Mouse (Mus musculus): ENCODE measurements around the gene Vav3. TPM values are rescaled to one million over a fixed set of nuclear protein-coding genes. Genes with fewer than 3 reads are reported as not detected.

The Vav3 gene
- total RNA-seq, 2 experiments from 2014 or later: 5.5 to 6.6 TPM

GRCm38 (mm10) chr3:109561776-109562175, 221.3 kb downstream of the Vav3 start:
- ATAC-seq (replicated peaks; ENCODE audit: low FRiP score, low TSS enrichment, poor library complexity, severe bottlenecking): no peak

DNA sequence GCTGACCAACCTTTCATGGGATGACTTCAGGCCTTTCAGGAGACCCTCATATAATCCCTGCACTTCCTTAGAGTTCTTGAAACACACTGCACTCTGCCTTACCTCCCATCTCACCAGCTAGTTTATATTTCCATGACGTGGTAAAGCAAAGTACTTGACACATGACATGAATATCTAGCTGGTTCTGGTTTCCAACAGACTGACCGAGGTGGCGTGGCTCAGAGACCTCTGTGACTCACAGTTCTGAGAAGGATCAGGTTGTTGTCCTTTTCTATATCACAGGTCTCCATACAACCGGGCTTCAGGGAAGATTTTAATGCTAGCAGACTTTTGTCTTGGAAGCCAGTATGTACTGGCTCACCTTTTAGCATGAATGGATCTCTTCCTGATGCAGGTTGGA, 221.8 kb downstream of the Vav3 start:
- ATAC-seq (replicated peaks; ENCODE audit: low FRiP score, low TSS enrichment, poor library complexity, severe bottlenecking): no peak

- ATAC-seq (replicated peaks; ENCODE audit: low FRiP score, low TSS enrichment, poor library complexity, severe bottlenecking): no peak
Measured at GRCm38 (mm10) chr3:109564443-109564842, 224.0 kb downstream of the Vav3 start.

DNA sequence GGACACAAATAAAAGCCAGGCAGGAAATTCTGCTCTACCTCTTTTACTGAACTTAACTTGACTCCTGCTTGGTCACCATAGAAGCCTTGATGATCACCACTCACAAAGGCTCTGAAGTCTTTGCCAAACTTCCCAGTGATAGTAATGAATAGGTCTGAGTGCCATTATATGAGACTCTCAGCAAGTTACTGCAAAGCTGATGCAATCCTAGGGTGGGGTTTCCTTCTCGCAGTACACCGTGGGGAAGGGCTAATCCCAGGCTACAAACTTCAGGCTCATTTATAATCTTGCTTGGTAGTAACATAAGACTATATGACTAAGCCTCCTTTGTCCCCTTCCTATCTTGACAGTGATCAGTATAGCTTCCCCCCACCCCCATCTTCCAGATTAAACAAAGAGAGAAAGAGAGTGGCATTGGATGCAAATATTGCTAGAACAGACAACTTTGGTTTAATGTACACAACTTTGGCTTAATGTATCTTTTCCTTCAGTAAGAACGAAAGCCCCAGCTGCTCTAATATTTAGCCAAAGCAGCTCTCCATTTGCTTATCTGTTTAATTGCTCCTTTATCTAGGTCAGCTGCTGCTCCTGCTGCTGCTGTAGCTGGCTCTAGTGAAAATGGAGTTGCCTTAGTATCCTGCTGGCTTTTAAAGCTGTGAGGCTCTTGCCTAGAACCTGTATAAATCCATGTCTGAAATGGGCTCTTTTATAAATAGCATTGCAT, 228.3 kb downstream of the Vav3 start:
- ATAC-seq (replicated peaks; ENCODE audit: low FRiP score, low TSS enrichment, poor library complexity, severe bottlenecking): no peak

GRCm38 (mm10) chr3:109571483-109571882, 231.0 kb downstream of the Vav3 start:
- ATAC-seq (replicated peaks; ENCODE audit: low FRiP score, low TSS enrichment, poor library complexity, severe bottlenecking): no peak

DNA sequence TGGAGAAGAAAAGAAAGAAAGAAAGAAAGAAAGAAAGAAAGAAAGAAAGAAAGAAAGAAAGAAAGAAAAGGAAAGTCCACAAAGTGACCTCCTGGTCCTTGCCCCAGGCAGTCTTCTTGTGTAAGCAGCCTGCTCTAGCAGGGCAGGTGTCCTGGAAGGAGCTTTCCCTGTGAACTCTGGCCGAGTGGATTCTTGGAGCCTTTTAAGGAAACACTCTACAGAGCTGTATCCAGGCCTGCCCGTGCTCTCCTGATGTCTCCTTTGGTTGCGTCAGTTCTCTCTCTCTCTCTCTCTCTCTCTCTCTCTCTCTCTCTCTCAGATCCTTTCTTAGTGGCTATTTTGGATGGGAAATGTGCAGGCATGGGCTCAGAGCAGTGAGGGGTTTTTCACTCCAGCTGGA, 232.4 kb downstream of the Vav3 start:
- ATAC-seq (replicated peaks; ENCODE audit: low FRiP score, low TSS enrichment, poor library complexity, severe bottlenecking): no peak

DNA sequence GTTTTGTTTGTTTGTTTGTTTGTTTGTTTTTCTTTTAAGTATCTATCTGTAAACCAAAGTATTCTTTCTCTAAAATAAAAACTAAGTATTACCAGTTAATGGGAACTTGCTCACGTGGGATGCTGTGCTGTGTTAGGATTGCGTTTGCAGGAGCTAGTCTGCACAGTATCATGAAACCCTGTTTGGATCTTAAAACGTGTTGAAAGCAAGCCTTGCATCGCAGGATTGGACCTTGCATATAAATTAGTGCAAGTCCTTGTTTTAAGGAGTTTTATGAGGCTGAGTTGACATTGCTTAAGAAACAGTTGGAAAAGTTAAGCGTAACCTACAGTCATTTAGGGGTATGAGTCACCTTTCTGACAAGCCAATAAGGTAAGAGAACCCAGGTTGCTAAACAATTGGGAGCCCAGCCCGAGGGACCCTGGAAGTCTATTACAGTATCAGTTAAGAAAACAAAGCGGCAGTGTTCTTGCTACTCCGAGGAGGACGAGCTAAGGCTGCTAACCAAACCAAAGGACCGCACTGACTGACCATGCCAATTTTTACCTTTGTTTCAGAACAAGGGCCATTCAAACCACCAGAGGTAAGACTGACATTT, 233.2 kb downstream of the Vav3 start:
- ATAC-seq (replicated peaks; ENCODE audit: low FRiP score, low TSS enrichment, poor library complexity, severe bottlenecking): no peak

GRCm38 (mm10) chr3:109574161-109574560, 233.7 kb downstream of the Vav3 start:
- ATAC-seq (replicated peaks; ENCODE audit: low FRiP score, low TSS enrichment, poor library complexity, severe bottlenecking): no peak

DNA sequence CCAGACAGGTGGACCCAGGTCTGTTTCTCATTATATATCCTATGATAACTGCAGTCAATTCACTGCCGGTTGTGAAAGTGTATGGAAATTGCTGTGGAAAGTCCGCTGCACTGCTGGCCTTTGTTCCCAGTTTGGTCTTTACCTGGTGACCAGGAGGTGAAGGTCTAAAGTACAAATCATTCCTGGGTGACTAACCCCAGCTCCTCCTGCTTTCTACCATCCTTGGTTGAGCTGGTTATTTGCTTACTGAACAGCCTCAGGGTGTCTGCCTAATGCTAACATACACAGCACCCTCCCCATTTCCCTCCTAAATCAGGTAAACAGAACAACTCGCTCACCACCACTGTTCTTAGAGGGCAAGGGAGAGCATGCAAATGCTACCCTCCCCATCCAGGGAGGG, 237.9 kb downstream of the Vav3 start:
- ATAC-seq (replicated peaks; ENCODE audit: low FRiP score, low TSS enrichment, poor library complexity, severe bottlenecking): no peak

- ATAC-seq (replicated peaks; ENCODE audit: low FRiP score, low TSS enrichment, poor library complexity, severe bottlenecking): no peak
Measured at GRCm38 (mm10) chr3:109578983-109579382, 238.5 kb downstream of the Vav3 start.

- ATAC-seq (replicated peaks; ENCODE audit: low FRiP score, low TSS enrichment, poor library complexity, severe bottlenecking): no peak
Measured at GRCm38 (mm10) chr3:109585946-109586345, 245.5 kb downstream of the Vav3 start.

DNA sequence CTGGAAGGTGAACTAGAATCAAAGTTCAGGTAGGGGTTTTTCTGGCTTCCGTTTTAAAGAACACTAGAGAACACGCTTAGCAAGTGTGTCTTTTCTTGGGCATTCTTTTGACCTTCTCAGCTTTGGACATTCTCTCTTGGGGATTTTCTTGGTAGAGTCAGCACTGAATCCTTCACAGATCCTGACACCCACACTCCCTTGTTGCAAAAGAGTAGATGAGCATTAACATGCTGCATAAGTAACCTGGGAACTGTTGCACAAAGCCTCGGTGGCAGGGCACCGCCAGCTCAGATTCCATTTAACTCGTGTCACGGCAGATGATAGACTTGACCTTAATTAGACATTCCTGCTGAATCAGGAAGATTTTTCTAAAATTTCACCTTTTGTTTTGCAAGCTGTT, 252.5 kb downstream of the Vav3 start:
- no peak for ATAC-seq (replicated peaks; ENCODE audit: low FRiP score, low TSS enrichment, poor library complexity, severe bottlenecking)

GRCm38 (mm10) chr3:109596084-109596483, 255.6 kb downstream of the Vav3 start:
- ATAC-seq (replicated peaks; ENCODE audit: low FRiP score, low TSS enrichment, poor library complexity, severe bottlenecking): no peak

GRCm38 (mm10) chr3:109600699-109601451, 260.4 kb downstream of the Vav3 start:
- no peak for ATAC-seq (replicated peaks; ENCODE audit: low FRiP score, low TSS enrichment, poor library complexity, severe bottlenecking)

- ATAC-seq (replicated peaks; ENCODE audit: low FRiP score, low TSS enrichment, poor library complexity, severe bottlenecking): no peak
Measured at GRCm38 (mm10) chr3:109602753-109603152, 262.3 kb downstream of the Vav3 start.

GRCm38 (mm10) chr3:109606121-109606520, 265.7 kb downstream of the Vav3 start:
- ATAC-seq (replicated peaks; ENCODE audit: low FRiP score, low TSS enrichment, poor library complexity, severe bottlenecking): no peak

- ATAC-seq (replicated peaks; ENCODE audit: low FRiP score, low TSS enrichment, poor library complexity, severe bottlenecking): no peak
Measured at GRCm38 (mm10) chr3:109621721-109622120, 281.3 kb downstream of the Vav3 start.

GRCm38 (mm10) chr3:109622361-109622760, 281.9 kb downstream of the Vav3 start:
- no peak for ATAC-seq (replicated peaks; ENCODE audit: low FRiP score, low TSS enrichment, poor library complexity, severe bottlenecking)

DNA sequence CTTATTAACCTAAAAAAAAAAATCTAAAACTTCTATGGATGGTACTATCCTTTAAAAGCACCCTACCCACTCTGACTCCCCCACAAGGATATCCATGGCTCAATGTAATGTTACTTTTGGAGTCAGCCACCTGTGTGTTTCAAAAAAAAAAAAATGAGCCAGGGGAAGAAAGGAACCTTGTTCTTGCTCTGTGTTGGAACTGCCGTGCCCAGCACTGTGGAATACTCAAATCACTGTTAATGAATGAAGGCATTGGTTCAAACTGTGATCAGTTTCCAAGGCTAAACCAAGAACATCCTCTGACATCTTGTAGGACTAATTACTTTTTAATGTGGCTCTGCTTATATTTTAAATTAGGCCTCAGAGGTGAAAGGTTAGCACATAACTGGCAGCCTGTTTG, 282.4 kb downstream of the Vav3 start:
- ATAC-seq (replicated peaks; ENCODE audit: low FRiP score, low TSS enrichment, poor library complexity, severe bottlenecking): no peak

DNA sequence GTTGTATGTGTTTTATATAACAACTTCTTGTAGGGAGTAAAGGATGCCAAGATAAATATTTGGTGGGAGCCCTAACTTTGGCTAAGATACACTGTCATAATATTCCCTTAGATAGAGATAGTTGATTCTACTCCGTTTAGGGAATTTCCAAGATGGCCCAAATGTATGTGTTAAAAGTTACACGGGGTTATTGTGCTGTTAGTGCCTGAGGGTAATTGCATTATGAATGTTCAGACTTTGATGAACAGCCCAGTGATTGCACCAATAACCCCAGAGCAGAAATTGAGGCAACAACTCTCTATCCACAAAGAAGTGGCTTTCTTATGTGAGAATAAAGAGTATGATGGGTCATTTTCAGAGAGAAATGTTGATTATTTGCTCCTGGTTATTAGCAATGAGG, 283.3 kb downstream of the Vav3 start:
- no peak for ATAC-seq (replicated peaks; ENCODE audit: low FRiP score, low TSS enrichment, poor library complexity, severe bottlenecking)

DNA sequence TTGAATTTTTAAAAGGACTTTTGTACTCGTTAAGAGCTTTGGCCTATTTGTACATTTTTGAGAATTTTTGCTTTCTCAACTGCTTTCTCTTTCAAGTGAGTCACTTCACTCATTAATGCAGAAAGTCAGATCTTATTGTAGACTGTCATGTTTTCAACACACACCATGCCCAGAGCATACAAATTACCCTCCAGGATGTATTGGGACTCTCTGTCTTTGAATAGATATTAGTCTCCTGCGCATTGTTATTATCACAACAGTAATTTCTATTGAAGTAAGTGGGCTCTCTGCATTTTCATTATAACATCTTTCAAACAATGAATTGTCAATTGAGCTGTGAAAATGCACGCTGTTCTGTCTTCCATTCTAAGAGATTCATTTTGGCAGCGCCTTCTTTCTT, 295.6 kb downstream of the Vav3 start:
- ATAC-seq (replicated peaks; ENCODE audit: low FRiP score, low TSS enrichment, poor library complexity, severe bottlenecking): no peak
